Mouse (Mus musculus) brain, embryonic 14.5 days (tissue): ENCODE results near the gene Ldlrad3.

Experiments used
- CTCF ChIP-seq: fragments of 200-500 bp; IDR thresholded peaks from 2 replicates; pipeline ENCODE4 v1.5.1; 2012; ENCODE audit warnings: inconsistent platforms, mild to moderate bottlenecking, moderate library complexity, borderline replicate concordance; ENCODE audit not compliant: insufficient read depth, insufficient read length; ENCODE audit errors: extremely low read depth
- POLR2A ChIP-seq: fragments of 200-500 bp; IDR thresholded peaks from 2 replicates; pipeline ENCODE4 v1.6.1; 2012; ENCODE audit warnings: mild to moderate bottlenecking, inconsistent platforms, borderline replicate concordance; ENCODE audit not compliant: poor library complexity, insufficient read depth, insufficient read length, severe bottlenecking; ENCODE audit errors: extremely low read depth

- TF ChIP-seq POLR2A, result no peak
- TF ChIP-seq CTCF, result no peak
Measured at GRCm38 (mm10) chr2:102027265-102027664, 158.9 kb downstream of the Ldlrad3 start.
